Mouse (Mus musculus) neural tube, embryonic 15.5 days (tissue): ENCODE measurements around the gene Btbd10. TPM values are rescaled to one million over a fixed set of nuclear protein-coding genes. Genes with fewer than 3 reads are reported as not detected.

Experiments used
- ATAC-seq: fragments of 200-750 bp; cut with Nextera tagmentation; 2 replicates; pipeline ENCODE4 v1.8.0; 2017; ENCODE audit warnings: mild to moderate bottlenecking, moderate TSS enrichment, moderate library complexity; ENCODE audit not compliant: low FRiP score
- H3K27ac ChIP-seq: fragments of 300-500 bp; sonication (generic); replicated peaks from 2 replicates; pipeline ENCODE4 v1.5.1; 2015; ENCODE audit warnings: mild to moderate bottlenecking, inconsistent platforms
- H3K27me3 ChIP-seq: fragments of 300-500 bp; sonication (generic); replicated peaks from 2 replicates; pipeline ENCODE4 v1.6.1; 2015; ENCODE audit warnings: inconsistent platforms
- H3K36me3 ChIP-seq: fragments of 300-500 bp; sonication (generic); 2 replicates; pipeline ENCODE4 v1.6.1; 2015; ENCODE audit warnings: inconsistent platforms
- H3K4me1 ChIP-seq: fragments of 300-500 bp; sonication (generic); 2 replicates; pipeline ENCODE4 v1.6.1; 2015; ENCODE audit warnings: inconsistent platforms
- H3K4me2 ChIP-seq: fragments of 300-500 bp; sonication (generic); 2 replicates; pipeline ENCODE4 v1.6.1; 2015; ENCODE audit warnings: inconsistent platforms, mild to moderate bottlenecking, moderate library complexity
- H3K4me3 ChIP-seq: fragments of 300-500 bp; sonication (generic); replicated peaks from 2 replicates; pipeline ENCODE4 v1.5.1; 2015; ENCODE audit warnings: mild to moderate bottlenecking, inconsistent platforms
- H3K9ac ChIP-seq: fragments of 300-500 bp; sonication (generic); replicated peaks from 2 replicates; pipeline ENCODE4 v1.6.1; 2015; ENCODE audit warnings: mild to moderate bottlenecking, inconsistent platforms
- H3K9me3 ChIP-seq: fragments of 300-500 bp; sonication (generic); replicated peaks from 2 replicates; pipeline ENCODE4 v1.6.1; 2016; ENCODE audit warnings: inconsistent platforms
- WGBS: fragments of 180-500 bp; shearing (Covaris S2); methylation state at CpG from one replicate; pipeline ENCODE4 v1.1.7; 2015; ENCODE audit warnings: mixed read lengths; 5-methylcytosine and 5-hydroxymethylcytosine counted together
- polyA plus RNA-seq: library from polyadenylated mRNA; unstranded; fragments of >200 nt; fragmentation: Nextera tagmentation; extraction: Ambion mirVana; gene quantifications from 2 replicates; pipeline ENCODE4 v1.2.1, GENCODE M21; 2015

The Btbd10 gene
- polyA plus RNA-seq, 1 experiment from 2014 or later = 74.4 TPM

GRCm38 (mm10) chr7:113292193-113292592 is 77.0 kb downstream of the Btbd10 start:
- H3K36me3 ChIP-seq = peaks cover 15% of the 10 kb centered on the region; the same call in 1 of the 2 replicates
- no peak overlapping the region for H3K4me2 ChIP-seq
- H3K4me3 ChIP-seq = no peak overlapping the region
- H3K9ac ChIP-seq = no peak overlapping the region
- no peak overlapping the region for H3K27ac ChIP-seq
- no peaks in the 10 kb centered on the region for H3K4me1 ChIP-seq
- H3K27me3 ChIP-seq = no peaks in the 10 kb centered on the region
- 91% methylated on average over 4 of the region's 4 CpGs for WGBS
- no peak for ATAC-seq
- H3K9me3 ChIP-seq = no peaks in the 10 kb centered on the region

- Histone ChIP-seq H3K36me3 (peaks cover 15% of the 10 kb centered on the region; the same call in 1 of the 2 replicates), H3K27me3 (no peaks in the 10 kb centered on the region), H3K4me1 (no peaks in the 10 kb centered on the region), H3K9ac (no peak overlapping the region), H3K4me3 (no peak overlapping the region), H3K27ac (no peak overlapping the region), H3K4me2 (no peak overlapping the region), H3K9me3 (no peaks in the 10 kb centered on the region)
- WGBS = 80% methylated on average over 5 of the region's 5 CpGs
- ATAC-seq = no peak
Measured at GRCm38 (mm10) chr7:113291741-113292140, 77.5 kb downstream of the Btbd10 start.

- H3K36me3 ChIP-seq = peaks cover 26% of the 10 kb centered on the region
- no peak overlapping the region for H3K9ac ChIP-seq
- no peak for ATAC-seq
- no peak overlapping the region for H3K4me3 ChIP-seq
- no peaks in the 10 kb centered on the region for H3K9me3 ChIP-seq
- no peak overlapping the region for H3K4me2 ChIP-seq
- H3K27ac ChIP-seq = no peak overlapping the region
- no peaks in the 10 kb centered on the region for H3K27me3 ChIP-seq
- 76% methylated on average over 1 of the region's 1 CpGs for whole genome bisulfite sequencing
- H3K4me1 ChIP-seq = no peaks in the 10 kb centered on the region
Measured at GRCm38 (mm10) chr7:113289211-113289610, 80.0 kb downstream of the Btbd10 start.

DNA sequence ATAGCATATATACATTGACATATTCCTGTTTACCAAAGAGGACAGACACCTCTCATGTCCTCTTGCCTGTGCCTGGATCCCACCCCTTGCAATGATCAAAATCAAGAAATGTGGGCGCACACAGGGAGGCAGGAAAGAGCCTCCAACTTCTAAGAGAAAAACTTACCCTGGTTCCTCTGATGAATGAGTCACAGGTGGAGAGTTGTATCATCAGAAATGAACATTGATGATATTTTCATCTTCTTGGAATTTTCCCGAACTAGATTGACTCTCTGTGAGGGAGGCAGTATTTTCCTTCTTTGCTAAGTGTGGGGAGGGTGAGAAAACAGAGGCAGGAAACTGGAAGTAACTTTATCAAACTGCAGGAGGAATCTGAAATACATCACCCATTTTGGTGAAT is 83.8 kb downstream of the Btbd10 start:
- WGBS = 85% methylated on average over 2 of the region's 2 CpGs
- no peak overlapping the region for H3K9ac ChIP-seq
- no peaks in the 10 kb centered on the region for H3K27me3 ChIP-seq
- peaks cover 34% of the 10 kb centered on the region for H3K36me3 ChIP-seq
- no peak overlapping the region for H3K27ac ChIP-seq
- no peak overlapping the region for H3K4me2 ChIP-seq
- no peak overlapping the region for H3K4me3 ChIP-seq
- H3K4me1 ChIP-seq = no peaks in the 10 kb centered on the region
- H3K9me3 ChIP-seq = 0 out of 2 replicates have a peak, but pooled peaks cover 2% of the 10 kb centered on the region
- ATAC-seq = no peak

GRCm38 (mm10) chr7:113279246-113279645 is 89.9 kb downstream of the Btbd10 start:
- Histone ChIP-seq H3K9ac (no peak overlapping the region), H3K4me2 (no peak overlapping the region), H3K27ac (no peak overlapping the region), H3K4me1 (no peaks in the 10 kb centered on the region), H3K27me3 (no peaks in the 10 kb centered on the region), H3K36me3 (peaks cover 11% of the 10 kb centered on the region), H3K4me3 (no peak overlapping the region), H3K9me3 (0 out of 2 replicates have a peak, but pooled peaks cover 2% of the 10 kb centered on the region)
- 75% methylated on average over 2 of the region's 2 CpGs for WGBS
- no peak for ATAC-seq

GRCm38 (mm10) chr7:113278493-113278892 is 90.7 kb downstream of the Btbd10 start:
- Histone ChIP-seq H3K27ac (no peak overlapping the region), H3K9me3 (0 out of 2 replicates have a peak, but pooled peaks cover 2% of the 10 kb centered on the region), H3K4me3 (no peak overlapping the region), H3K36me3 (peaks cover 5% of the 10 kb centered on the region), H3K27me3 (no peaks in the 10 kb centered on the region), H3K4me1 (no peaks in the 10 kb centered on the region), H3K4me2 (no peak overlapping the region), H3K9ac (no peak overlapping the region)
- ATAC-seq = no peak
- WGBS = 96% methylated on average over 3 of the region's 4 CpGs

DNA sequence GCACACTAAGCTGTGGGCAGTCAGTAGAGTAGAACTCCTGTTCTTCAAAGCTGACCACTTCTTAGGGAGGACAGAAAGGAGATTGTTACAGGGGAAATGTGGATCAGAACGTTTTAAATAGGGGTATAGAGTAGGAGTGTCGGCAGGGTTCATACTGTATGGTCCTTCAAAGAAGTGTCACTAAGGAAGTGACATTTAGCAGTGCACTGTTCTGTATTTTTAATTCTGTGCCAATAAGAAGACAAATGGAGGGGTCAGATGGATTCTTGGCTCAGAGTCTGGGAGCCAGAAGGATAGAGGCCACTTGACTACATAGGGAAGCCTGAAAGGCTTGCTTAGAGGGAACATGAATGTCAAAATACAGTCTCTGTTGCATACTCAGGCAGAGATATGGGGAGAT is 91.9 kb downstream of the Btbd10 start:
- no peaks in the 10 kb centered on the region for H3K9me3 ChIP-seq
- no peak overlapping the region for H3K9ac ChIP-seq
- WGBS = 66% methylated on average over 2 of the region's 2 CpGs
- no peak overlapping the region for H3K27ac ChIP-seq
- no peak overlapping the region for H3K4me3 ChIP-seq
- no peak overlapping the region for H3K4me2 ChIP-seq
- ATAC-seq = peak; percentile 41; the same call in 1 of the 2 replicates
- no peaks in the 10 kb centered on the region for H3K27me3 ChIP-seq
- H3K36me3 ChIP-seq = no peaks in the 10 kb centered on the region
- H3K4me1 ChIP-seq = peaks cover 5% of the 10 kb centered on the region; the same call in 1 of the 2 replicates

DNA sequence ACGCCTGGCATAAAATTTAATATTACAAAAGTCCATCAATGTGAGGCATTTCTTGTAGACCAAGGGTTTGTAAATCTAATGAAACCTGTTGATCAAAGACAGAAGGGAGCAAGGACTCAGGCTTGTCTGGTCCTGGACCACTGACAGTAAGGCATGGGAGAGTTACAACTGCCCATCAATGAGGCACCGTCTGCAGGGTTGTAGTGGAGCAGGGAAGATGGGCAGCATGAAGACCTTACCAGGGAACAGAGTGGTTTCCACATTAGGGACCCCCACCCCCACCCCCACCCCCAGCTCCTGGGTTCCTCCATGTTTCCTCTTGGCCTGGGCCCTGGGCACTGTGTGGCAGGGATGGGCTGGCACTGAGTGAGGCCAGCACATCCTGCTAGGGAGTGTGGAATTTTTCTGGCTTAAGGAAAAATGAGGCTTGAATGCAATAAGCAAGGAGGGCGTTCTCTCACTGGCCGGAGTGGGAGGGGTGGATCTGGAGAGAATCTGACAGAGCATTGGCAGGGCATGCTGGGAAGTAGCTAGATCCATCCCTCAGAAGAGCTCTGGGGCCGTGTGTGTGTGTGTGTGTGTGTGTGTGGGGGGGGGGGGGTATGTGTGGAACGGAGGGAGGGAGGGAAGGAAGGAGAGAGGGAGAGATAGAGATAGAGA is 96.7 kb downstream of the Btbd10 start:
- H3K4me2 ChIP-seq = no peak overlapping the region
- WGBS = 85% methylated on average over 5 of the region's 6 CpGs
- no peak overlapping the region for H3K4me3 ChIP-seq
- H3K9ac ChIP-seq = no peak overlapping the region
- no peak overlapping the region for H3K27ac ChIP-seq
- H3K36me3 ChIP-seq = no peaks in the 10 kb centered on the region
- no peak for ATAC-seq
- peaks cover 30% of the 10 kb centered on the region for H3K4me1 ChIP-seq
- no peaks in the 10 kb centered on the region for H3K27me3 ChIP-seq
- no peaks in the 10 kb centered on the region for H3K9me3 ChIP-seq

DNA sequence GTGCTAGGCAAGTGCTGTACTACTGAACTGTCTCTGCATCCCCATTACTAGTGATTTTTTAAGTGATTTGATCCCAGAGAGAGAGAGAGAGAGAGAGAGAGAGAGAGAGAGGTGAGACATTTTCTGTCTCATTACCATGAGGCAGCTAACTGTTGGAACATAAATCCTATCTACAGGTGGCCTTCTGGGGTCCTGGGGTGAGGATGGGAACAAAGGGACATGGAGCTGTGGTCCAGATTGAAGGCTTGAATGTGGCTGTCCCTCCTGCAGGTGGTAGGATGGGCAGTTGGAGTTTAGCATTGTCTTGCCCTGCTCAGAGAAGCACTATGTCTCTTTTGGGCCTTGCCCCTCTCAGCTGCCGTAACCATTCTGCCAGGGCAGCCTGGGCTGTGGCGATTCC is 98.2 kb downstream of the Btbd10 start:
- Histone ChIP-seq H3K9ac (no peak overlapping the region), H3K4me1 (peaks cover 30% of the 10 kb centered on the region), H3K36me3 (no peaks in the 10 kb centered on the region), H3K4me2 (no peak overlapping the region), H3K4me3 (no peak overlapping the region), H3K27me3 (no peaks in the 10 kb centered on the region), H3K9me3 (no peaks in the 10 kb centered on the region), H3K27ac (peak overlapping the region; percentile 54; the same call in 1 of the 2 replicates)
- no peak for ATAC-seq
- whole genome bisulfite sequencing = 69% methylated on average over 2 of the region's 2 CpGs

- Histone ChIP-seq H3K4me1 (peaks cover 30% of the 10 kb centered on the region), H3K4me3 (no peak overlapping the region), H3K36me3 (no peaks in the 10 kb centered on the region), H3K9me3 (no peaks in the 10 kb centered on the region), H3K27me3 (no peaks in the 10 kb centered on the region), H3K9ac (no peak overlapping the region), H3K27ac (peak overlapping the region; percentile 51; the same call in 1 of the 2 replicates), H3K4me2 (no peak overlapping the region)
- peak; percentile 48 for ATAC-seq
- 45% methylated on average over 10 of the region's 10 CpGs for WGBS
Measured at GRCm38 (mm10) chr7:113270551-113270950, 98.6 kb downstream of the Btbd10 start.

- WGBS = 57% methylated on average over 3 of the region's 3 CpGs
- ATAC-seq = no peak
- Histone ChIP-seq H3K4me3 (no peak overlapping the region), H3K9me3 (no peaks in the 10 kb centered on the region), H3K36me3 (no peaks in the 10 kb centered on the region), H3K4me2 (no peak overlapping the region), H3K4me1 (peaks cover 30% of the 10 kb centered on the region), H3K9ac (no peak overlapping the region), H3K27ac (peak overlapping the region; percentile 51), H3K27me3 (no peaks in the 10 kb centered on the region)
Measured at GRCm38 (mm10) chr7:113269921-113270320, 99.3 kb downstream of the Btbd10 start.

- peaks cover 30% of the 10 kb centered on the region for H3K4me1 ChIP-seq
- no peaks in the 10 kb centered on the region for H3K36me3 ChIP-seq
- H3K9ac ChIP-seq = no peak overlapping the region
- H3K9me3 ChIP-seq = no peaks in the 10 kb centered on the region
- ATAC-seq = no peak
- no peak overlapping the region for H3K27ac ChIP-seq
- H3K4me2 ChIP-seq = no peak overlapping the region
- no peak overlapping the region for H3K4me3 ChIP-seq
- H3K27me3 ChIP-seq = no peaks in the 10 kb centered on the region
Measured at GRCm38 (mm10) chr7:113269081-113269480, 100.1 kb downstream of the Btbd10 start.
